Mouse (Mus musculus) liver, embryonic 14.5 days (tissue): Measurements from ENCODE around the gene Gm10447. TPM values are rescaled to one million over a fixed set of nuclear protein-coding genes. Genes with fewer than 3 reads are reported as not detected.
A peak's percentile ranks its signal among the peaks of the same experiment; 100 is the strongest.

ENCODE experiments used
- ATAC-seq: fragments of 200-750 bp; cut with Nextera tagmentation; 2 replicates; pipeline ENCODE4 v1.8.0; 2017; ENCODE audit warnings: moderate number of reproducible peaks, mild to moderate bottlenecking, moderate library complexity; ENCODE audit not compliant: insufficient read depth
- DNase-seq, 3 experiments: peaks; one replicate each; pipeline ENCODE4 v3.0.0-alpha.2; 2012 to 2013; ENCODE audit warnings: low read depth in 3 of 3, low spot score in 3 of 3
- H3K27ac ChIP-seq: fragments of 300-500 bp; sonication (generic); 2 replicates; pipeline ENCODE4 v1.5.1; 2014; ENCODE audit warnings: moderate library complexity, mild to moderate bottlenecking, control low read depth, inconsistent platforms
- H3K27me3 ChIP-seq: fragments of 300-500 bp; sonication (generic); 2 replicates; pipeline ENCODE4 v1.6.1; 2014; ENCODE audit warnings: mild to moderate bottlenecking, low read length, moderate library complexity; ENCODE audit not compliant: control insufficient read depth, insufficient read depth
- H3K36me3 ChIP-seq: fragments of 300-500 bp; sonication (generic); replicated peaks from 2 replicates; pipeline ENCODE4 v1.6.1; 2014; ENCODE audit warnings: low read depth; ENCODE audit not compliant: control insufficient read depth, insufficient read depth
- H3K4me1 ChIP-seq, 2 experiments: fragments of 200-500 bp in 1 of 2; fragments of 300-500 bp in 1 of 2; sonication (generic) in 1 of 2; replicated peaks; 2 replicates each; pipeline ENCODE4 v1.6.1; 2012 to 2014; ENCODE audit warnings: antibody characterized with exemption in 1 of 2, inconsistent platforms in 1 of 2, low read length in 1 of 2; ENCODE audit not compliant: control insufficient read depth in 2 of 2, insufficient read depth in 2 of 2
- H3K4me2 ChIP-seq: fragments of 300-500 bp; sonication (generic); 2 replicates; pipeline ENCODE4 v1.6.1; 2014; ENCODE audit warnings: low read depth, mild to moderate bottlenecking, control low read depth, moderate library complexity
- H3K4me3 ChIP-seq, 2 experiments: fragments of 200-500 bp in 1 of 2; fragments of 300-500 bp in 1 of 2; sonication (generic) in 1 of 2; 2 replicates each; pipeline ENCODE4 v1.5.1; 2012 to 2014; ENCODE audit warnings: low read depth in 2 of 2, low read length in 2 of 2, mild to moderate bottlenecking in 2 of 2, control low read depth in 1 of 2, inconsistent platforms in 1 of 2, moderate library complexity in 1 of 2; ENCODE audit not compliant: insufficient read depth in 1 of 2
- H3K9ac ChIP-seq: fragments of 300-500 bp; sonication (generic); replicated peaks from 2 replicates; pipeline ENCODE4 v1.6.1; 2014; ENCODE audit warnings: mild to moderate bottlenecking, control low read depth, moderate library complexity
- H3K9me3 ChIP-seq: fragments of 300-500 bp; sonication (generic); 2 replicates; pipeline ENCODE4 v1.6.1; 2016; ENCODE audit warnings: low read length, mixed read lengths; ENCODE audit not compliant: control insufficient read depth
- CTCF ChIP-seq: IDR thresholded peaks from 2 replicates; pipeline ENCODE4 v1.5.1; 2016; ENCODE audit warnings: antibody characterized with exemption, low read depth, control low read depth
- EP300 ChIP-seq: IDR thresholded peaks from 2 replicates; pipeline ENCODE4 v1.6.1; 2016; ENCODE audit warnings: antibody characterized with exemption, low read depth
- WGBS: fragments of 180-500 bp; shearing (Covaris S2); extraction: QIAGEN DNeasy Blood & Tissue Kit; methylation state at CpG from one replicate; pipeline ENCODE4 v1.1.7; 2014; ENCODE audit not compliant: insufficient replicate concordance; 5-methylcytosine and 5-hydroxymethylcytosine counted together
- polyA plus RNA-seq, 2 experiments: library from polyadenylated mRNA; depleted of rRNA in 1 of 2; stranded (reverse) in 1 of 2; unstranded in 1 of 2; fragments of >200 nt; fragmentation: Nextera tagmentation in 1 of 2; extraction: Ambion mirVana in 1 of 2; gene quantifications; 2 replicates each; pipeline versions ENCODE4 v1.2.1 to v1.2.3; 2012 to 2014

Gm10447 gene
- polyA plus RNA-seq, 2 experiments = 0.19 TPM; not detected in 1

- peak; percentile 69 for ATAC-seq
Observed at GRCm38 (mm10) chr11:53469968-53470695, 13.2 kb upstream of the Gm10447 start, which contains the start of gene Gm9837. Gene Gm9837 (minus strand): TSS chr11:53470479.

GRCm38 (mm10) chr11:53469294-53469967, 12.5 kb upstream of the Gm10447 start:
- no peak for DNase-seq
- no peaks in the 10 kb centered on the region for H3K9me3 ChIP-seq
- H3K4me1 ChIP-seq = peaks cover 0 to 2% of the 10 kb centered on the region in 2 experiments; a peak in 1 of 4 replicates
- TF ChIP-seq CTCF (no peak), EP300 (no peak)
- no peak overlapping the region for H3K4me2 ChIP-seq
- H3K27ac ChIP-seq = no peak overlapping the region
- no peak overlapping the region for H3K4me3 ChIP-seq
- WGBS = 40% methylated on average over 16 of the region's 16 CpGs
- no peaks in the 10 kb centered on the region for H3K36me3 ChIP-seq
- peaks cover 49% of the 10 kb centered on the region for H3K27me3 ChIP-seq
- H3K9ac ChIP-seq = no peak overlapping the region
- ATAC-seq = no peak

More at GRCm38 (mm10) chr11:53469968-53470695, 13.2 kb upstream of the Gm10447 start, which contains the start of gene Gm9837:
- Histone ChIP-seq H3K4me2 (peak within 1 kb of the TSS; percentile 24; the same call in 1 of the 2 replicates), H3K36me3 (no peaks in the 10 kb centered on the region), H3K4me3 (no peak within 1 kb of the TSS), H3K4me1 (peaks cover 0 to 2% of the 10 kb centered on the region in 2 experiments; a peak in 1 of 4 replicates), H3K27me3 (peaks cover 49% of the 10 kb centered on the region), H3K27ac (no peak within 1 kb of the TSS), H3K9ac (no peak within 1 kb of the TSS), H3K9me3 (no peaks in the 10 kb centered on the region)
- no peak for TF ChIP-seq EP300
- peak; percentile 98 for TF ChIP-seq CTCF
- WGBS = 8% methylated on average over 29 of the region's 29 CpGs
- DNase-seq = peak; percentile 68 to 72 (median 70)

GRCm38 (mm10) chr11:53466231-53466971, 9.5 kb upstream of the Gm10447 start:
- H3K4me2 ChIP-seq = peak overlapping the region; percentile 38
- H3K27me3 ChIP-seq = peaks cover 61% of the 10 kb centered on the region
- no peak overlapping the region for H3K9ac ChIP-seq
- no peaks in the 10 kb centered on the region for H3K36me3 ChIP-seq
- no peak overlapping the region for H3K27ac ChIP-seq
- 0 out of 4 replicates have a peak overlapping the region, but pooled peaks of 1 of the 2 experiments have one; percentile 7 for H3K4me3 ChIP-seq
- H3K4me1 ChIP-seq = peaks cover 0 to 5% of the 10 kb centered on the region in 2 experiments; a peak in 2 of 4 replicates
- H3K9me3 ChIP-seq = no peaks in the 10 kb centered on the region
- no peak for TF ChIP-seq EP300
- peak; percentile 90 for TF ChIP-seq CTCF
- DNase-seq (no peak), ATAC-seq (peak; percentile 40; the same call in 1 of the 2 replicates)
- 11% methylated on average over 40 of the region's 40 CpGs for WGBS

DNA sequence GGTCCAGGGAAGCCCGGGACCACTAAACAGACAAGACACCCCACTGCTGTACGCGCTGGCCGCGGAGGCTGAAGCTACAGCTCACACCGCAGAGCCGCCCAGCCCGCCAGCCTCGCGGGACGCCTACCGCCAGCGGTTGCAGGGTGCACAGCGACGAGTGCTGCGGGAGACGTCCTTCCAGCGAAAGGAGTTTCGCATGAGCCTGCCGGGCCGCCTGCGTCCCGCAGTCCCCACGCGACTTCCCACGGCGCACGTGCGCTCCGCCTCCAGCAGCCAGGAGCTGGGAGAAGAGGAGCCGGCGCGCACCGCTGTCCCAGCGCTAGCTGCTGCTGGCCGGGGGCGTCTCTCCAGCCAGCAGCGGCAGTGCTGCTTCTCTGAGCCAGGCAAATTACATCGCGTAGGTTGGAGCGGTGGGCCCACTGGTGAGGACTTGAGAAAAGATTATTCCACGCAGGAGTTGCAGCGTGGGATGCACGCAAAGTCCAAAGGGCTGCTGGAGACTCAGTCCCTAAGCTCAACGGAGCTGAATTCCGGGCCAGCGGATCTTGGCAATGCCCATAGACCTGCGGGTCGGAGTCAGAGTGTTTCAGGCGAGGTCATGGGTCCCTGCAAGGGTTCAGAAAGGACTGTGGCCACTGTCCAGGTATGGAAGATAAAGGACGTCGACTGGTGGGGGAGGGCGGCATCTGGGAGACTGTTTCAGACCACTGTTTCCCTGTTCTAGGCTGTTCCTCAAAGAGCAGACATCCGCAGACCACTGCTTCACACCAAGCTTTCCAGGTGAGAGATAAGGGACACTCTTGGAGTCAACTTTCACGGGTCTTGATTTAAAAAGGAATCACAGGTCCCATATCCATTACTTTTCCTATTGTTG, 6.9 kb upstream of the Gm10447 start:
- Histone ChIP-seq H3K4me1 (peaks cover 0 to 5% of the 10 kb centered on the region in 2 experiments; a peak in 2 of 4 replicates), H3K4me2 (peak overlapping the region; percentile 48), H3K9me3 (no peaks in the 10 kb centered on the region), H3K9ac (no peak overlapping the region), H3K4me3 (peak overlapping the region in 1 of 2 experiments; percentile 20; a peak in 2 of 4 replicates), H3K27me3 (peaks cover 41% of the 10 kb centered on the region), H3K27ac (no peak overlapping the region), H3K36me3 (no peaks in the 10 kb centered on the region)
- DNase-seq = no peak
- WGBS = 6% methylated on average over 55 of the region's 55 CpGs
- ATAC-seq = no peak
- TF ChIP-seq CTCF (no peak), EP300 (no peak)
